In genomic region chr3:98127775-98128174, GRCm38 (mm10) we compare ENCODE assay signal across 25 mouse cellular contexts. TPM values are rescaled to one million over a fixed set of nuclear protein-coding genes. Genes with fewer than 3 reads are reported as not detected.
"Had no signal": no experiment of that assay in that cellular context is flagged by ENCODE, and none has a peak within 500 bp of the region (broad histone marks: within the 10 kb centered on the region; RNA-seq: fewer than 3 reads in every experiment).

No protein-coding gene starts in this region.

- H3K4me3 ChIP-seq: midbrain, embryonic 10.5 days; midbrain, embryonic 12.5 days; myocyte; neural tube, embryonic 13.5 days; neural tube, embryonic 15.5 days had no signal

- H3K4me2 ChIP-seq: lung, embryonic 14.5 days; midbrain, embryonic 12.5 days; neural tube, embryonic 13.5 days; neural tube, embryonic 15.5 days had no signal

- H3K27me3 ChIP-seq: midbrain, embryonic 12.5 days; neural tube, embryonic 13.5 days; neural tube, embryonic 15.5 days had no signal

- H3K9ac ChIP-seq: lung, embryonic 14.5 days; midbrain, embryonic 12.5 days; neural tube, embryonic 13.5 days; neural tube, embryonic 15.5 days had no signal

- H3K27ac ChIP-seq: midbrain, embryonic 10.5 days; midbrain, embryonic 12.5 days; neural tube, embryonic 13.5 days; neural tube, embryonic 15.5 days had no signal

- DNase-seq: lung, adult 18-20 months; lung, embryonic 14.5 days; lung, postnatal 10 days; lung, postnatal 4 days; midbrain, embryonic 14.5 days; retina, postnatal 1 day; right cerebral cortex, adult 18-20 months; right cerebral cortex, postnatal 25 days; right cerebral cortex, postnatal 4 days; spleen, adult 18-20 months; thymus, adult 18-20 months; thymus, postnatal 14 days; thymus, postnatal 36 days had no signal

- ATAC-seq: midbrain, embryonic 16.5 days had no signal

- H3K4me1 ChIP-seq: midbrain, embryonic 10.5 days; midbrain, embryonic 12.5 days; neural tube, embryonic 13.5 days; neural tube, embryonic 15.5 days had no signal

- H3K9me3 ChIP-seq: midbrain, embryonic 10.5 days; midbrain, embryonic 12.5 days; neural tube, embryonic 13.5 days; neural tube, embryonic 15.5 days had no signal

RNA-seq across cellular contexts. Expression of gene Adam30, which starts 32.7 kb away (rescaled TPM):
- polyA plus RNA-seq: lung, embryonic 14.5 days; lung, embryonic 16.5 days; midbrain, embryonic 10.5 days; midbrain, embryonic 12.5 days; midbrain, embryonic 14.5 days; midbrain, embryonic 16.5 days; myocyte; neural tube, embryonic 11.5 days; neural tube, embryonic 13.5 days; neural tube, embryonic 15.5 days; small intestine, adult 2 months; stomach, embryonic 14.5 days; stomach, embryonic 16.5 days; thymus, postnatal 0 days had no signal
